Mouse (Mus musculus): ENCODE measurements around the gene Myof.

DNA sequence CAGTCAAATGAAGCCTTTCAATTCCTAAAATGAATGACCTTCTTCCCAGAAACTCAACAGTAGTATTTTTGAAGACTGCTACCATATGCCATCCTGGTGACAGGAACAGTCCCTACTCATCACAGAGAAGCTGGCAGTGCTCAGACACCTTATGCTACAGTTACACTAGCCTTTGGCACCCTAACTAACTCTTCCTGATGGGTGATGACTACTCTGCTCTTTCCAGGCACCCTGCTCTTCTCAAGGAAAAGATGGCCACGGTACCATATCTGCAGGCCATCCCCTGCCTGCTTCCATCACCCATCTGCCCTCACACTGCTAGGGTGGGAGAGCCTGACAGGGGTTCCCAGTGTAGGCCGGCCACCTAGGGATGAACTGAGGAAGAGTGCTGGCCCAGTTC lies 53.4 kb downstream of the Myof start:
- TF ChIP-seq POLR2A (IDR thresholded peaks at IDR 0.05; ENCODE audit: control insufficient read depth, extremely low read depth, insufficient read depth, low read length, poor library complexity), result no peak
- TF ChIP-seq CTCF (IDR thresholded peaks at IDR 0.05; ENCODE audit: borderline replicate concordance, control insufficient read depth, extremely low read depth, insufficient read depth, low read length, poor library complexity), result no peak
